In genomic region chr11:82819350-82819749, GRCm38 (mm10) we compare ENCODE assay signal across 10 mouse cellular contexts. TPM values are rescaled to one million over a fixed set of nuclear protein-coding genes. Genes with fewer than 3 reads are reported as not detected.
DNase-seq lines count a peak whose midpoint lies in the region; TF ChIP-seq lines count a peak whose summit lies in the region.
"Had no signal": no experiment of that assay in that cellular context is flagged by ENCODE, and none has a peak within 500 bp of the region (broad histone marks: within the 10 kb centered on the region; RNA-seq: fewer than 3 reads in every experiment).

No protein-coding gene starts in this region.

- dilution Hi-C loops in CH12.LX (cut with MboI; ENCODE audit: extremely low pct_ligation_motif_present, extremely low pct_unique_long_range_greater_than_20kb, low sequenced_read_pairs), result no loop called here

- intact Hi-C loops in heart, postnatal 10 days (cut with DNase I), result loop anchor here (1.0 kb wide), 2 partner anchors 52 to 71 kb away; partner anchors contain the start of genes Rad51d and Rffl

- peaks cover 10 to 22% of the 10 kb centered on the region in 2 experiments for H3K36me3 ChIP-seq in CH12.LX (replicated peaks in 1 of 2; ENCODE audit: control insufficient read depth in 1 of 2, insufficient read depth in 1 of 2, low read length in 1 of 2)

- DNase-seq in heart, postnatal 10 days, result peak; percentile 62 to 73
- DNase-seq in heart, adult 11 months, result no peak
- peak; percentile 85 for DNase-seq in CH12.LX (ENCODE audit: extremely low read depth)
- peak; percentile 42 for DNase-seq in gastrocnemius, postnatal 25 days
- peak; percentile 87 for DNase-seq in liver
- DNase-seq in retina, embryonic 14.5 days (ENCODE audit: low spot score), result peak; percentile 74
- DNase-seq in urinary bladder, adult 2 months (ENCODE audit: low spot score), result no peak

- peak; percentile 19; the same call in 1 of the 2 replicates for TF ChIP-seq EP300 in CH12.LX (IDR thresholded peaks at IDR 0.05; ENCODE audit: low read length)

- H3K9ac ChIP-seq in CH12.LX (ENCODE audit: insufficient read depth, low read depth), result no peak overlapping the region

- TF ChIP-seq RAD21 in CH12.LX (IDR thresholded peaks at IDR 0.05; ENCODE audit: low read depth, low read length), result peak; percentile 97

- TF ChIP-seq POLR2A in CH12.LX (IDR thresholded peaks at IDR 0.05; ENCODE audit: low read depth, low read length), result no peak
- TF ChIP-seq POLR2A in bone marrow macrophage, adult 2 months (IDR thresholded peaks at IDR 0.05; ENCODE audit: borderline replicate concordance, low read depth, low read length), result no peak

- no peaks in the 10 kb centered on the region for H3K9me3 ChIP-seq in CH12.LX (replicated peaks; ENCODE audit: low read length)
- H3K9me3 ChIP-seq: megakaryocyte, embryonic 14.5 days had no signal

- peak; percentile 92 to 99 for TF ChIP-seq CTCF in CH12.LX (conservative IDR thresholded peaks at IDR 0.05 in 1 of 2, IDR thresholded peaks at IDR 0.05 in 1 of 2; ENCODE audit: low read depth in 2 of 2, low read length in 2 of 2)
- TF ChIP-seq CTCF in bone marrow macrophage, adult 2 months (IDR thresholded peaks at IDR 0.05; ENCODE audit: low read depth, low read length), result peak; percentile 63

- H3K27me3 ChIP-seq in CH12.LX (replicated peaks), result no peaks in the 10 kb centered on the region
- H3K27me3 ChIP-seq: megakaryocyte, embryonic 14.5 days had no signal

- no peak overlapping the region for H3K27ac ChIP-seq in CH12.LX (ENCODE audit: insufficient read depth, low read depth)
- no peak overlapping the region for H3K27ac ChIP-seq in bone marrow macrophage, adult 2 months (ENCODE audit: insufficient read depth, low read depth, low read length)

- in situ Hi-C loops in CH12.LX (cut with MboI; ENCODE audit: low pct_ligation_motif_present, low pct_unique_long_range_greater_than_20kb, low sequenced_read_pairs), result loop anchor here (5.0 kb wide), 1 partner anchor 68 kb away; no protein-coding TSS in a partner anchor

- H3K79me2 ChIP-seq in CH12.LX (replicated peaks; ENCODE audit: control insufficient read depth, extremely low read depth, insufficient read depth, poor library complexity, severe bottlenecking), result no peaks in the 10 kb centered on the region

- H3K4me3 ChIP-seq in CH12.LX (replicated peaks in 1 of 3; ENCODE audit: low read depth in 2 of 3, low read length in 2 of 3, poor library complexity in 1 of 3), result no peak overlapping the region
- H3K4me3 ChIP-seq in bone marrow macrophage, adult 2 months (ENCODE audit: insufficient read depth, low read length), result no peak overlapping the region
- H3K4me3 ChIP-seq: erythroblast, embryonic 14.5 days; megakaryocyte, embryonic 14.5 days had no signal

- H3K4me2 ChIP-seq in CH12.LX (ENCODE audit: insufficient read depth, low read depth, poor library complexity, severe bottlenecking), result no peak overlapping the region

- no peaks in the 10 kb centered on the region for H3K4me1 ChIP-seq in CH12.LX (ENCODE audit: control insufficient read depth in 1 of 2, insufficient read depth in 2 of 2)
- peaks cover 8% of the 10 kb centered on the region for H3K4me1 ChIP-seq in bone marrow macrophage, adult 2 months (ENCODE audit: control insufficient read depth, insufficient read depth, low read length)

TF ChIP-seq in CH12.LX, 34 proteins besides CTCF, POLR2A, EP300 and RAD21:
- TF ChIP-seq MYC (IDR thresholded peaks at IDR 0.05; ENCODE audit: low read depth, low read length) (peak; percentile 97), SMC3 (IDR thresholded peaks at IDR 0.05; ENCODE audit: low read depth, low read length) (peak; percentile 99), JUND (conservative IDR thresholded peaks at IDR 0.05; ENCODE audit: low read depth, low read length) (peak; percentile 45), IRF4 (IDR thresholded peaks at IDR 0.05; ENCODE audit: low read depth, low read length) (no peak), HCFC1 (IDR thresholded peaks at IDR 0.05; ENCODE audit: low read depth, low read length) (peak; percentile 31; the same call in 1 of the 2 replicates), MAZ (IDR thresholded peaks at IDR 0.05; ENCODE audit: low read depth, low read length) (0 out of 2 replicates have a peak, but pooled peaks have one; percentile 23), MXI1 (IDR thresholded peaks at IDR 0.05; ENCODE audit: low read depth, low read length) (peak; percentile 36; the same call in 1 of the 2 replicates), MAFK (IDR thresholded peaks at IDR 0.05; ENCODE audit: insufficient replicate concordance, low read length) (0 out of 2 replicates have a peak, but pooled peaks have one; percentile 4), RCOR1 (conservative IDR thresholded peaks at IDR 0.05; ENCODE audit: low read depth, low read length) (no peak), GABPA (IDR thresholded peaks at IDR 0.05; ENCODE audit: insufficient replicate concordance, low read depth, low read length) (no peak), SIN3A (IDR thresholded peaks at IDR 0.05; ENCODE audit: low read length) (peak; percentile 58; the same call in 1 of the 2 replicates), USF1 (IDR thresholded peaks at IDR 0.05; ENCODE audit: low read depth, low read length) (no peak), ZNF384 (IDR thresholded peaks at IDR 0.05; ENCODE audit: low read depth, low read length) (0 out of 2 replicates have a peak, but pooled peaks have one; percentile 29), JUN (IDR thresholded peaks at IDR 0.05; ENCODE audit: insufficient read depth, low read depth, low read length) (peak; percentile 27; the same call in 1 of the 2 replicates), MAX (IDR thresholded peaks at IDR 0.05; ENCODE audit: low read length) (peak; percentile 91), NRF1 (IDR thresholded peaks at IDR 0.05; ENCODE audit: low read depth, low read length) (no peak), USF2 (conservative IDR thresholded peaks at IDR 0.05; ENCODE audit: low read depth, low read length) (no peak), BHLHE40 (IDR thresholded peaks at IDR 0.05; ENCODE audit: low read depth, low read length) (peak; percentile 60), NELFE (IDR thresholded peaks at IDR 0.05; ENCODE audit: low read depth, low read length) (peak; percentile 54; the same call in 1 of the 2 replicates), ELF1 (IDR thresholded peaks at IDR 0.05; ENCODE audit: low read depth, low read length) (0 out of 2 replicates have a peak, but pooled peaks have one; percentile 34), ZC3H11A (IDR thresholded peaks at IDR 0.05; ENCODE audit: low read depth, low read length) (peak; percentile 86)

RNA-seq across cellular contexts. Expression of gene Lig3, which starts 38.4 kb away (rescaled TPM):
- 10 to 100 TPM; 22.2 to 26.1 TPM for total RNA-seq in heart, postnatal 10 days (2021)
- total RNA-seq in CH12.LX (2012; rRNA removed) (45.2 and 63.5 TPM in 2 replicates), CH12.LX (2014; rRNA removed) (40.9 and 45.7 TPM in 2 replicates)
- 97.4 and 101 TPM in 2 replicates for polyA plus RNA-seq in CH12.LX (2012; ENCODE audit: insufficient read length, low read depth)
- polyA plus RNA-seq in bone marrow macrophage, adult 2 months (2012; ENCODE audit: insufficient read depth, insufficient read length, missing spikeins), result 6.6 and 9.0 TPM in 2 replicates
- 10 to 100 TPM; 15.0 to 17.4 TPM for total RNA-seq in gastrocnemius, postnatal 25 days (2021)
- polyA plus RNA-seq in urinary bladder, adult 2 months (2012; rRNA removed), result 16.6 and 17.6 TPM in 2 replicates

RNA-seq across cellular contexts. Expression of gene Rffl, which starts 51.7 kb away (rescaled TPM):
- 1 to 10 TPM; 4.5 to 5.7 TPM for total RNA-seq in heart, postnatal 10 days (2021)
- total RNA-seq in CH12.LX (2012; rRNA removed) (14.8 and 16.5 TPM in 2 replicates), CH12.LX (2014; rRNA removed) (1.2 and 1.5 TPM in 2 replicates)
- polyA plus RNA-seq in CH12.LX (2012; ENCODE audit: insufficient read length, low read depth), result 3.0 TPM in 2 replicates
- 11.7 and 12.7 TPM in 2 replicates for polyA plus RNA-seq in bone marrow macrophage, adult 2 months (2012; ENCODE audit: insufficient read depth, insufficient read length, missing spikeins)
- total RNA-seq in gastrocnemius, postnatal 25 days (2021), result 1 to 10 TPM; 6.0 to 6.3 TPM
- polyA plus RNA-seq in urinary bladder, adult 2 months (2012; rRNA removed), result 13.7 and 14.6 TPM in 2 replicates

RNA-seq across cellular contexts. Expression of gene Zfp830, which starts 55.2 kb away (rescaled TPM):
- 10 to 100 TPM; 16.0 to 18.4 TPM for total RNA-seq in heart, postnatal 10 days (2021)
- total RNA-seq in CH12.LX (2012; rRNA removed) (32.4 and 39.9 TPM in 2 replicates), CH12.LX (2014; rRNA removed) (28.7 and 29.9 TPM in 2 replicates)
- 38.7 and 44.2 TPM in 2 replicates for polyA plus RNA-seq in CH12.LX (2012; ENCODE audit: insufficient read length, low read depth)
- polyA plus RNA-seq in bone marrow macrophage, adult 2 months (2012; ENCODE audit: insufficient read depth, insufficient read length, missing spikeins), result 20.4 and 23.4 TPM in 2 replicates
- total RNA-seq in gastrocnemius, postnatal 25 days (2021), result 10 to 100 TPM; 12.6 to 14.5 TPM
- polyA plus RNA-seq in urinary bladder, adult 2 months (2012; rRNA removed), result 17.6 and 19.3 TPM in 2 replicates

RNA-seq across cellular contexts. Expression of gene Cct6b, which starts 55.2 kb away (rescaled TPM):
- under 1 TPM; 0.26 to 0.27 TPM for total RNA-seq in heart, postnatal 10 days (2021)
- total RNA-seq in CH12.LX (2012; rRNA removed), result 0.25 and 0.64 TPM in 2 replicates
- 0.44 and 0.58 TPM in 2 replicates for total RNA-seq in CH12.LX (2014; rRNA removed)
- polyA plus RNA-seq in CH12.LX (2012; ENCODE audit: insufficient read length, low read depth), result 0.24 and 0.27 TPM in 2 replicates
- 0.51 and 0.60 TPM in 2 replicates for polyA plus RNA-seq in bone marrow macrophage, adult 2 months (2012; ENCODE audit: insufficient read depth, insufficient read length, missing spikeins)
- under 1 TPM in 1 of 2 experiments, not detected in 1; 0.15 TPM for total RNA-seq in gastrocnemius, postnatal 25 days (2021)
- polyA plus RNA-seq in urinary bladder, adult 2 months (2012; rRNA removed), result 0.50 and 0.62 TPM in 2 replicates

Comparison
In these comparisons a context has a peak if more than half of its experiments do, and no peak if none do; other contexts are left out.
1. DNase-seq: peak in heart, postnatal 10 days (2 of 2), CH12.LX (single experiment), gastrocnemius, postnatal 25 days (single experiment), liver (single experiment) and retina, embryonic 14.5 days (single experiment); none in heart, adult 11 months (single experiment) and urinary bladder, adult 2 months (single experiment).